Mouse (Mus musculus) midbrain, embryonic 14.5 days (tissue): ENCODE data around the gene Ssbp2. TPM values are rescaled to one million over a fixed set of nuclear protein-coding genes. Genes with fewer than 3 reads are reported as not detected.

Experiments used
- ATAC-seq: fragments of 200-750 bp; cut with Nextera tagmentation; 2 replicates; pipeline ENCODE4 v1.8.0; 2017; ENCODE audit warnings: moderate number of reproducible peaks, moderate library complexity; ENCODE audit not compliant: low FRiP score, low TSS enrichment
- DNase-seq: peaks from one replicate; pipeline ENCODE4 v3.0.0-alpha.2; 2015
- H3K27ac ChIP-seq: fragments of 300-500 bp; sonication (generic); replicated peaks from 2 replicates; pipeline ENCODE4 v1.5.1; 2014; ENCODE audit warnings: mild to moderate bottlenecking, low read depth, low read length, moderate library complexity
- H3K27me3 ChIP-seq: fragments of 300-500 bp; sonication (generic); 2 replicates; pipeline ENCODE4 v1.6.1; 2014; ENCODE audit warnings: low read length, control low read depth, mixed read lengths; ENCODE audit not compliant: control insufficient read depth, insufficient read depth
- H3K36me3 ChIP-seq: fragments of 300-500 bp; sonication (generic); 2 replicates; pipeline ENCODE4 v1.6.1; 2014; ENCODE audit warnings: low read length, control low read depth; ENCODE audit not compliant: control insufficient read depth, insufficient read depth
- H3K4me1 ChIP-seq: fragments of 300-500 bp; sonication (generic); 2 replicates; pipeline ENCODE4 v1.6.1; 2014; ENCODE audit warnings: mild to moderate bottlenecking, antibody characterized with exemption, low read length, control low read depth; ENCODE audit not compliant: control insufficient read depth, insufficient read depth
- H3K4me2 ChIP-seq: fragments of 300-500 bp; sonication (generic); 2 replicates; pipeline ENCODE4 v1.6.1; 2014; ENCODE audit warnings: mild to moderate bottlenecking, low read length, moderate library complexity
- H3K4me3 ChIP-seq: fragments of 300-500 bp; sonication (generic); replicated peaks from 2 replicates; pipeline ENCODE4 v1.5.1; 2014; ENCODE audit warnings: low read depth, low read length
- H3K9ac ChIP-seq: fragments of 300-500 bp; sonication (generic); replicated peaks from 2 replicates; pipeline ENCODE4 v1.6.1; 2014; ENCODE audit warnings: mild to moderate bottlenecking, low read length, moderate library complexity
- H3K9me3 ChIP-seq: fragments of 300-500 bp; sonication (generic); 2 replicates; pipeline ENCODE4 v1.6.1; 2016; ENCODE audit warnings: low read length, control low read depth, mixed read lengths; ENCODE audit not compliant: control insufficient read depth
- WGBS: fragments of 180-500 bp; shearing (Covaris S2); extraction: QIAGEN DNeasy Blood & Tissue Kit; methylation state at CpG from one replicate; pipeline ENCODE4 v1.1.7; 2014; 5-methylcytosine and 5-hydroxymethylcytosine counted together
- polyA plus RNA-seq: library from polyadenylated mRNA; unstranded; fragments of >200 nt; fragmentation: Nextera tagmentation; extraction: Ambion mirVana; gene quantifications from 2 replicates; pipeline ENCODE4 v1.2.1, GENCODE M21; 2014

Gene Ssbp2
- polyA plus RNA-seq, 1 experiment from 2014 or later = 283 TPM

DNA sequence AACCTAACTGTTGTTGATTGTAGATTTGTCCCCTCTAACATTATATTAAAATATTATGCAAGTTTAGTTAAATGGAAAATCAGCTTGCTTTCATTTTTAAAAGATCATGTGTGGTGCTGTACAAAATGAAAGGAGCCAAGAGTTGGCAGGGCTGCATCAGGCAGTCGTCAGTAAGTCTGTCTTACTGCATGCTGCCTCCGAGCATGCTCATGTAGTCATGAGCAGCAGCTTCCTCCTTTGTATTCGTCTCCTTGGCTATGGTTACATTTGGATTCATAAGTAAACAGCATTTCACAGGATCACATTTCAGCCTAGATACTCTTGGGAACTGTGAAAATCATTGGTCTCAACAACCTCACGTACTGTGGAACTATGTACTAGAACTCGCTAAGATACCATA is 180.1 kb downstream of the Ssbp2 start:
- Histone ChIP-seq H3K36me3 (no peaks in the 10 kb centered on the region), H3K4me1 (no peaks in the 10 kb centered on the region), H3K4me2 (no peak overlapping the region), H3K27ac (no peak overlapping the region), H3K4me3 (no peak overlapping the region), H3K27me3 (no peaks in the 10 kb centered on the region), H3K9me3 (no peaks in the 10 kb centered on the region), H3K9ac (no peak overlapping the region)
- ATAC-seq (no peak), DNase-seq (no peak)
- WGBS = 79% methylated on average over 5 of the region's 5 CpGs

DNA sequence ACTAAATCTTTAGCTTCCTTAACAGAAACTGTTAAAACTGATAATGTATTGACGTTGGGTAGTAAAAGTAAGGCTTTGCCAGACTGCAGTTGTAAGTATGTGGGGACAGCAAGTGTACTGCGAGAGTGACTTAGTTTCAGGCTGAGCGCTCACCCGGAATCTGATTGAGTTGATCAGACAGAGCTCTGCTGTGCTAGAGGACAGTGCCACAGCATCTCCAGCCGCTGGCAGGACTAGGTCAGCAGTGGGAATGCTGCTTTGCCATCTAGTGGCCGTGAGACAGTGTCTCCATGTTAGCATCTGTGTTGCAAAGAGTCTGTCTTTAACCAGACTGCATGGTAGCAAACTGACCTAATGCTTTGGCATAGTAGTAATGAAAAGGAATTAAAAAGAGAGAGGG is 188.2 kb downstream of the Ssbp2 start:
- Histone ChIP-seq H3K27me3 (no peaks in the 10 kb centered on the region), H3K9ac (no peak overlapping the region), H3K36me3 (no peaks in the 10 kb centered on the region), H3K4me3 (no peak overlapping the region), H3K9me3 (no peaks in the 10 kb centered on the region), H3K4me2 (no peak overlapping the region), H3K4me1 (no peaks in the 10 kb centered on the region), H3K27ac (no peak overlapping the region)
- WGBS = 21% methylated on average over 6 of the region's 6 CpGs
- peak; percentile 78 for DNase-seq
- ATAC-seq = peak; percentile 81

DNA sequence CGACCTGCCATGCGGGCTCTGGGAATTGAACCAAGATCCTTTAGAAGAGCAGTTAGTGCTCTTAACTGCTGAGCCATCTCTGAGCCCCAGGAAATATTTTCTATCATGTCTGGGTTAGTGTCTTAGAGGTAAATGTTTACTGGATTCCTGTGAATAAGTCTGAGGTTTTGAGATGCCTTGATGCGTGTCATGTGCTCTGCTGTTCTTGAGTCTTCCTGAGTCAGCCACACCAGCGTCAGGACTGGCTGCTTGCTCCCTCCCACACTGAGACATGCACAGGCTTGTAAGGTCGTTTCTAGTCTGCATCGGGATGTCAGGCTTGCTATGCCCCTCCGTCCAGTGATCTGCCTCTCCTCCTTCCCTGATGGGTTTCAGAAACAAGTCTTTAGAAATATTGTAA is 189.8 kb downstream of the Ssbp2 start:
- ATAC-seq (no peak), DNase-seq (no peak)
- Histone ChIP-seq H3K4me3 (no peak overlapping the region), H3K9ac (no peak overlapping the region), H3K4me2 (no peak overlapping the region), H3K27ac (no peak overlapping the region), H3K4me1 (no peaks in the 10 kb centered on the region), H3K27me3 (no peaks in the 10 kb centered on the region), H3K9me3 (no peaks in the 10 kb centered on the region), H3K36me3 (no peaks in the 10 kb centered on the region)
- 72% methylated on average over 7 of the region's 7 CpGs for WGBS

DNA sequence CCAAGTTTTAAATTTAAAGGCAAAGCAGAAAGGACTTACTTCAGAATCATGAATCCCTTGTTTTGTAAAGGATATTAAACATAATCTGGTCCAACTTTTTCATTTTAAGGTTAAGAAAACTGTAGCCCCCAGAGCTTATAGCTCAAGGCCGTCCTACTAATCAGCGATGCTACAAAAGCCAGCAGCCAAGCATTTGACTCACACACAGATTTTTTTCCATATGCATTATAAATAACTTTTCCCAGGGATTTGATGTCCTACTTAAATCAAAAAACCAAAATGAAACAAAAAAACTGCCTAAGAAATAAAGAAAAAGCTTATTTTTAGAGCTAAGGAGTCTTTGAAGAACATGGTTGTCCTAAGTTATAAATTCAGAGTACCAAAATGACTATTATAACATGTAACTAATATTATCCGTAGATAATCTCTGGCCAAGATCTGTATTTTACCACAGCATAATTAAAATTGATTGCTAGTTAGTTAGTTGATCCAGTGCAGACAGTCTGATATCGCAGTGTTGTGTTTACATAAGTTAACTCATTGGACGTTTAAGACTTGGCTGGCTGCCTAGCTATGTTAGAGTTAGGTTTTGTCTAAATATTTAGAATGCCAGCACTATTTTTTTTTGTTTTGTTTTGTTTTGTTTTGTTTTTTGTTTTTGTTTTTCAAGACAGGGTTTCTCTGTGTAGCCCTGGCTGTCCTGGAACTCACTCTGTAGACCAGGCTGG is 201.1 kb downstream of the Ssbp2 start:
- WGBS = 88% methylated on average over 5 of the region's 5 CpGs
- Histone ChIP-seq H3K27ac (no peak overlapping the region), H3K27me3 (no peaks in the 10 kb centered on the region), H3K4me1 (no peaks in the 10 kb centered on the region), H3K4me3 (no peak overlapping the region), H3K9ac (no peak overlapping the region), H3K9me3 (no peaks in the 10 kb centered on the region), H3K4me2 (no peak overlapping the region), H3K36me3 (no peaks in the 10 kb centered on the region)
- ATAC-seq = no peak
- DNase-seq = no peak

DNA sequence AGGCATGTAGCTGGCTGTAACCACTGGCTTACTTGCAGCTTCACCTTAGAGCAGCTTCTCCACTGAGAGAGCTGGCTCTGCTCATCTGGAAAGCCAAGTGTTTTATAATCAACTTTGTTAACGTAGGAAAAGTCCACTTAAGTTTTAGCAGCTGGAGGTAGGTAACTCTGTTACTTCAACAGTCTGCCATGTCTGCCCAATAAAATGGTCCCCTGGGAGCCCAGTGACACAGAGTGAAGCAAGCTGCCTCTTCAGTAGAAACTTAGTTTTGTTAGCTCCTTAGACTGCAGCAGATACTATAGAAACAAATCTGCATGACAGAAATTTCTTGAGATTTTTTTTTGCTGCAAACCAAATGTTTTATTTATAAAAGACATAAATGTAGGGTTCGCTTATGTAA is 202.7 kb downstream of the Ssbp2 start:
- WGBS = 77% methylated on average over 2 of the region's 2 CpGs
- H3K27ac ChIP-seq = no peak overlapping the region
- H3K9me3 ChIP-seq = no peaks in the 10 kb centered on the region
- H3K27me3 ChIP-seq = no peaks in the 10 kb centered on the region
- no peak overlapping the region for H3K9ac ChIP-seq
- no peak for ATAC-seq
- H3K4me1 ChIP-seq = no peaks in the 10 kb centered on the region
- DNase-seq = peak; percentile 23
- H3K36me3 ChIP-seq = no peaks in the 10 kb centered on the region
- H3K4me3 ChIP-seq = no peak overlapping the region
- no peak overlapping the region for H3K4me2 ChIP-seq

DNA sequence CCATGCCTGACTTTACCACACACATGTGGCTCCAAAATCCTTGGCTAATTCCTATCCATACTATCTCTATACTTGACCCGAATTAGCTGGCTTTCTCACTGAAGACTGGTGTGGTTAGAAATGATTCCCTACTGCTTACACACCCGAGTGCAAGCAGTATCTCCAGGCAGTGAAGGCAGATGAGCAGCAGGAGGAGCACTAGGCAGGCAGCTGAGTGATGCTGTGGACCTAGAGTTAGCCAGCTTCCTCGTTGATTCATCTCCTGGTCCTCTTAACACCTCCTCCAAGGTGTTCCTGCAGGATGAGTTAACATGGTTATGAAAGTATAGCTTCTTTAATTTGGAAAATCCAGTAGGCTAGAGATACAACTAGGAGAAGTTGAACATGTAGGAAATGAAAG is 213.2 kb downstream of the Ssbp2 start:
- H3K9me3 ChIP-seq = no peaks in the 10 kb centered on the region
- no peak overlapping the region for H3K27ac ChIP-seq
- no peaks in the 10 kb centered on the region for H3K27me3 ChIP-seq
- no peak overlapping the region for H3K4me2 ChIP-seq
- no peak overlapping the region for H3K4me3 ChIP-seq
- H3K36me3 ChIP-seq = peaks cover 18% of the 10 kb centered on the region
- no peaks in the 10 kb centered on the region for H3K4me1 ChIP-seq
- ATAC-seq (no peak), DNase-seq (no peak)
- no peak overlapping the region for H3K9ac ChIP-seq
- 83% methylated on average over 3 of the region's 3 CpGs for WGBS

DNA sequence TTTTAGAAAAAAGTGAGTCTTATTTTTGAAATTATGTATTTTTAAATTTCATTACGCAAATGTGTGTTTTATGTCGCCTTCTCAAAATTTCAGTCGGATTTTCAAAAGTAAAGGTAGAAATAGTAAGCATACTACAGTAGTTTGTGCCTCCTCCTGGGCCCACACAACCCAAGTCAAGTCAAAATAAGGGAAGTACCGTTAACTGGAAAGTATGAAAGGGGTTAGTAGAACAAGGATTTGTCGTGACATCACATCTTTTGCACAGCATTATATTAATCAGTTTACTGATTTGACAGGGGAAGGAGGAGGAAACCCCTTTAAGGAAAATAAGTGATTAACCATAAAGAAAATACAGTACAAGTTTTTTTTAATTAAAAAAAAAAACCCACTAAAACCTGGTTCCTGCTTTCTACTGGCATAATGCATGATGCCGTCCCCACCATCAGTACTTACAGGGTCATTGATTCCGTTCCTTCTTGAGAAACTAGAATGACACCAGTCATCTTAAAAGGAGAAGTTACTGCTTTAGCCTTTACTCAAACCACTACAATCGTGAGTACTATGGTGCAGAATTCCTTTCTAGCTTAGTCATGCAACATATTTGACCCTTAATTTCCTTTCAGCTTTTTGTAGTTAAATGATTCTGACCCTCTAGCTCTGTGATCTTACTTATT is 220.8 kb downstream of the Ssbp2 start:
- Histone ChIP-seq H3K27me3 (no peaks in the 10 kb centered on the region), H3K36me3 (0 out of 2 replicates have a peak, but pooled peaks cover 2% of the 10 kb centered on the region), H3K4me2 (no peak overlapping the region), H3K27ac (no peak overlapping the region), H3K9ac (no peak overlapping the region), H3K4me3 (no peak overlapping the region), H3K9me3 (no peaks in the 10 kb centered on the region), H3K4me1 (no peaks in the 10 kb centered on the region)
- ATAC-seq = no peak
- 95% methylated on average over 8 of the region's 8 CpGs for WGBS
- DNase-seq = no peak

DNA sequence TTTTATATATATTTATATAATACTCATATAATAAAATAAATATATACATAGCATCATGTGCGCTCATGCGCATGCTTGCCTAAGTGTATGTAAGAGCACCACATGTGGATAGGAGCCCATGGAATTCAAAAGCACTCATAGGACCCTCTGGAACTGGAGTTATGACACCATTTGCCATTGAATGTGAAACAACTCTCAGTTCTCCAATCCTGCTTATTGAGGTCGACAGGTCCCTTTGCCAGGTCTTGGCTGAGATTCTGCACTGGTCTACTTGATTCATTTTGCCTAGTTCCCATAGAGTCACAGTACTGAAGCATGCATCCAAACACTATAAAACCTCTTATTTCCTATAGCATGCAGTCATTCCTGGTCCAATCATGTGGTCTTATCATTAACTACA is 221.4 kb downstream of the Ssbp2 start:
- ATAC-seq (no peak), DNase-seq (no peak)
- H3K4me1 ChIP-seq = no peaks in the 10 kb centered on the region
- H3K4me2 ChIP-seq = no peak overlapping the region
- H3K9ac ChIP-seq = no peak overlapping the region
- 96% methylated on average over 3 of the region's 3 CpGs for WGBS
- H3K4me3 ChIP-seq = no peak overlapping the region
- H3K9me3 ChIP-seq = no peaks in the 10 kb centered on the region
- no peaks in the 10 kb centered on the region for H3K27me3 ChIP-seq
- H3K27ac ChIP-seq = no peak overlapping the region
- 0 out of 2 replicates have a peak, but pooled peaks cover 4% of the 10 kb centered on the region for H3K36me3 ChIP-seq

DNA sequence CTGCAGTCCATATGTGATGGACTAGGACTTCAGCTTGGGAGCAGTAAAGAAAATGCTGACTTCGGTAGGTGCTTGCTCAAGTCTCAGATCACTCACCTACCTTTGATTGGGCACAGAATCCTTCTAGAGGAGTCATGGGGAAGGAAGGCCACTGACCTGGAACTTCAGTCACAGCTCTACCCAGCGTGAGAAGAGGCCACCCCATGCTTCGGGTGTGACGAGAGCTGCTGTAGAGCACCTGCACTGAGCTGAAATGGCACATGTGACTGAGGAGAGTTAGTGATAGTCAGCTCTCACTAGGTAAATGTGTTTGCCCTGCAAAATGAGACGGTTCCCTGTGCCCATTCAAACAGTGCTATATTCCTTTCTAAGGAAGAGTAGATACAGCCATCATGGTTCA is 230.0 kb downstream of the Ssbp2 start:
- Histone ChIP-seq H3K4me1 (no peaks in the 10 kb centered on the region), H3K36me3 (peaks cover 35% of the 10 kb centered on the region), H3K9me3 (no peaks in the 10 kb centered on the region), H3K27me3 (no peaks in the 10 kb centered on the region), H3K27ac (no peak overlapping the region), H3K4me2 (no peak overlapping the region), H3K4me3 (no peak overlapping the region), H3K9ac (no peak overlapping the region)
- ATAC-seq = no peak
- no peak for DNase-seq
- WGBS = 90% methylated on average over 5 of the region's 5 CpGs
